Mouse (Mus musculus) lung, embryonic 14.5 days (tissue): Measurements from ENCODE around the gene Rsg1. TPM values are rescaled to one million over a fixed set of nuclear protein-coding genes. Genes with fewer than 3 reads are reported as not detected.

Experiments
- ATAC-seq: fragments of 200-750 bp; cut with Nextera tagmentation; 2 replicates; pipeline ENCODE4 v1.8.0; 2017; ENCODE audit warnings: mild to moderate bottlenecking, moderate TSS enrichment, moderate library complexity; ENCODE audit not compliant: insufficient read depth
- DNase-seq: peaks from one replicate; pipeline ENCODE4 v3.0.0-alpha.2; 2015
- H3K27ac ChIP-seq: fragments of 300-500 bp; sonication (generic); 2 replicates; pipeline ENCODE4 v1.5.1; 2014; ENCODE audit warnings: low read depth, mild to moderate bottlenecking, moderate library complexity
- H3K27me3 ChIP-seq: fragments of 300-500 bp; sonication (generic); 2 replicates; pipeline ENCODE4 v1.6.1; 2014; ENCODE audit warnings: low read length, control low read depth; ENCODE audit not compliant: insufficient read depth
- H3K36me3 ChIP-seq: fragments of 300-500 bp; sonication (generic); 2 replicates; pipeline ENCODE4 v1.6.1; 2014; ENCODE audit warnings: control low read depth; ENCODE audit not compliant: insufficient read depth
- H3K4me1 ChIP-seq: fragments of 300-500 bp; sonication (generic); 2 replicates; pipeline ENCODE4 v1.6.1; 2014; ENCODE audit warnings: antibody characterized with exemption, control low read depth; ENCODE audit not compliant: insufficient read depth
- H3K4me2 ChIP-seq: fragments of 300-500 bp; sonication (generic); 2 replicates; pipeline ENCODE4 v1.6.1; 2014; ENCODE audit warnings: mild to moderate bottlenecking
- H3K4me3 ChIP-seq: fragments of 300-500 bp; sonication (generic); 2 replicates; pipeline ENCODE4 v1.5.1; 2014; ENCODE audit warnings: low read depth, low read length
- H3K9ac ChIP-seq: fragments of 300-500 bp; sonication (generic); 2 replicates; pipeline ENCODE4 v1.6.1; 2014
- H3K9me3 ChIP-seq: fragments of 300-500 bp; sonication (generic); 2 replicates; pipeline ENCODE4 v1.6.1; 2016; ENCODE audit warnings: low read depth, low read length, control low read depth
- CTCF ChIP-seq: IDR thresholded peaks from 2 replicates; pipeline ENCODE4 v1.5.1; 2016; ENCODE audit warnings: antibody characterized with exemption, low read depth
- WGBS: fragments of 180-500 bp; shearing (Covaris S2); extraction: QIAGEN DNeasy Blood & Tissue Kit; methylation state at CpG from one replicate; pipeline ENCODE4 v1.1.7; 2014; 5-methylcytosine and 5-hydroxymethylcytosine counted together
- polyA plus RNA-seq: library from polyadenylated mRNA; unstranded; fragments of >200 nt; fragmentation: Nextera tagmentation; extraction: Ambion mirVana; gene quantifications from 2 replicates; pipeline ENCODE4 v1.2.1, GENCODE M21; 2014

Rsg1 gene
- polyA plus RNA-seq, 1 experiment from 2014 or later, result 6.3 TPM

DNA sequence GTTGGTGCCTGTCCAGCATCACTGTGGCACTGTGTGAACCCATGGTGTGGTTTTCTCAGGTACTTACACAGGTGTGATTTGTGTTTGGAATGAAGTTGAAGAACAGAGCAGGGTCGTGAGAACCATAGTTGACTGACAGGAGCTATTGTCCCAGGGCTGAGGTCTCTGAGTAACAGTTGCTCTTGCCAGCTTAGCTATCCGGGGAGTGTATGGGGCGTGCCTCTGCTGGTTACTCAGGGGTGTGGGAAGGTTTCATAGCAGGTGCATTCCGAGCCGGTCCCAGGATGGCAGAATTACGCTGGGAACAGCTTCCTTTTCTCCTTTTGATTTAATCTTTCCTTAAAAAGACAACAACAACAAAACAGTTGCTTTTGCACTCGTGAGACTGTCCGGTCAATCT, 32.9 kb upstream of the Rsg1 start:
- peaks cover 74% of the 10 kb centered on the region for H3K36me3 ChIP-seq
- H3K4me3 ChIP-seq, result no peak overlapping the region
- H3K27me3 ChIP-seq, result no peaks in the 10 kb centered on the region
- TF ChIP-seq CTCF, result no peak
- H3K4me1 ChIP-seq, result no peaks in the 10 kb centered on the region
- 84% methylated on average over 8 of the region's 8 CpGs for WGBS
- ATAC-seq (no peak), DNase-seq (no peak)
- no peak overlapping the region for H3K4me2 ChIP-seq
- H3K27ac ChIP-seq, result no peak overlapping the region
- H3K9ac ChIP-seq, result no peak overlapping the region
- H3K9me3 ChIP-seq, result no peaks in the 10 kb centered on the region

DNA sequence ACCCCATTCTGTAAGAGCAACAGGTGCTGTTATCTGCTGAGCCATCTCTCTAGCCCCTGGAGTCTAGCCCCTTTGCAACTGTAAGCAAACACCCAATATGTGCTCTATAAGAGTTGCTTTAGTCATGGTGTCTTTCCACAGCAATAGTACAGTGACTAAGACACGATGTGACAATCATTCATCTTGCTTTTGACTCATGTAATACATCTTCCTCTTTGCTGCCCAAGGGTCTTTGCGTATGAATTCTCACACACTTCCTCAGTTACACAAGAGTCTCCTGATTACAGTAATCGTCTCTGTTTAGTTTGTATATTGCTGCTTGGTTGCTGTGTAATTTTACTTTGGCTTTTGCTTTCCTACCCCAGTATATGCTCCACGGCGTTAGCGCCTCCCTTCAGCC, 31.8 kb upstream of the Rsg1 start:
- DNase-seq, result no peak
- 89% methylated on average over 6 of the region's 6 CpGs for WGBS
- Histone ChIP-seq H3K9ac (no peak overlapping the region), H3K4me3 (no peak overlapping the region), H3K36me3 (peaks cover 67% of the 10 kb centered on the region), H3K27ac (no peak overlapping the region), H3K4me1 (no peaks in the 10 kb centered on the region), H3K27me3 (no peaks in the 10 kb centered on the region), H3K9me3 (no peaks in the 10 kb centered on the region), H3K4me2 (no peak overlapping the region)
- TF ChIP-seq CTCF, result no peak
- ATAC-seq, result no peak

GRCm38 (mm10) chr4:141183932-141184331, 29.8 kb upstream of the Rsg1 start:
- TF ChIP-seq CTCF, result no peak
- no peak for DNase-seq
- Histone ChIP-seq H3K27ac (no peak overlapping the region), H3K9ac (no peak overlapping the region), H3K4me3 (no peak overlapping the region), H3K4me2 (no peak overlapping the region), H3K27me3 (no peaks in the 10 kb centered on the region), H3K36me3 (peaks cover 57% of the 10 kb centered on the region), H3K4me1 (no peaks in the 10 kb centered on the region), H3K9me3 (no peaks in the 10 kb centered on the region)
- 92% methylated on average over 2 of the region's 2 CpGs for WGBS
- no peak for ATAC-seq

DNA sequence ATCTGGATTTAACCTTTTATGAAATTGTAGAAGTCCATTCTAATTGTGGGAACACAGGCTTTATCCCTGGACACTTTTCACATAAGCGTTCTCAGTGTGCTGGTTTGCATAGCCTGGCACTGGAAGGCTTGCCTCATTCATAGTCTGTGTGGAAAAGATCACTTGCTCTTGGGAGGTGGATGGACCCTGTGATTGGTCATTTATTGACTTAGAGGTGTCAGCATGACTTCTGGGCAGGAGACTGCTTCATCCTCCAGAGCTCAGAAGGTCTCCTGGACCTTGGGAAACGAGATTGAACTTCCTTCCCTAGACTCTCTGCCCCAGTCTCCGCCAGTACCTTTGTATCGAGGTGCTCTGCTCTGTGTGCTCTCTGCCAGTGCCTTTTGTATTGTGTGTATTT, 29.3 kb upstream of the Rsg1 start:
- H3K9ac ChIP-seq, result no peak overlapping the region
- no peak for DNase-seq
- peaks cover 53% of the 10 kb centered on the region for H3K36me3 ChIP-seq
- no peak for TF ChIP-seq CTCF
- H3K27ac ChIP-seq, result no peak overlapping the region
- H3K4me3 ChIP-seq, result no peak overlapping the region
- H3K9me3 ChIP-seq, result no peaks in the 10 kb centered on the region
- H3K27me3 ChIP-seq, result no peaks in the 10 kb centered on the region
- H3K4me1 ChIP-seq, result no peaks in the 10 kb centered on the region
- H3K4me2 ChIP-seq, result no peak overlapping the region
- no peak for ATAC-seq
- 89% methylated on average over 4 of the region's 4 CpGs for WGBS

GRCm38 (mm10) chr4:141186923-141187836, 26.6 kb upstream of the Rsg1 start:
- no peak overlapping the region for H3K4me3 ChIP-seq
- no peak for DNase-seq
- H3K4me1 ChIP-seq, result no peaks in the 10 kb centered on the region
- H3K27ac ChIP-seq, result no peak overlapping the region
- no peaks in the 10 kb centered on the region for H3K27me3 ChIP-seq
- H3K36me3 ChIP-seq, result peaks cover 51% of the 10 kb centered on the region
- WGBS, result 63% methylated on average over 9 of the region's 9 CpGs
- no peaks in the 10 kb centered on the region for H3K9me3 ChIP-seq
- H3K9ac ChIP-seq, result no peak overlapping the region
- no peak overlapping the region for H3K4me2 ChIP-seq
- TF ChIP-seq CTCF, result no peak
- no peak for ATAC-seq

GRCm38 (mm10) chr4:141191294-141191693, 22.5 kb upstream of the Rsg1 start:
- DNase-seq, result no peak
- no peak for TF ChIP-seq CTCF
- 77% methylated on average over 7 of the region's 7 CpGs for WGBS

GRCm38 (mm10) chr4:141194553-141194952, 19.2 kb upstream of the Rsg1 start:
- no peak overlapping the region for H3K9ac ChIP-seq
- no peak overlapping the region for H3K4me3 ChIP-seq
- no peaks in the 10 kb centered on the region for H3K9me3 ChIP-seq
- no peaks in the 10 kb centered on the region for H3K4me1 ChIP-seq
- H3K27me3 ChIP-seq, result no peaks in the 10 kb centered on the region
- 91% methylated on average over 6 of the region's 6 CpGs for WGBS
- no peak for TF ChIP-seq CTCF
- no peak overlapping the region for H3K4me2 ChIP-seq
- peaks cover 81% of the 10 kb centered on the region for H3K36me3 ChIP-seq
- DNase-seq (no peak), ATAC-seq (no peak)
- no peak overlapping the region for H3K27ac ChIP-seq

More at GRCm38 (mm10) chr4:141191294-141191693, 22.5 kb upstream of the Rsg1 start:
- Histone ChIP-seq H3K4me1 (no peaks in the 10 kb centered on the region), H3K9me3 (no peaks in the 10 kb centered on the region), H3K36me3 (peaks cover 60% of the 10 kb centered on the region), H3K4me2 (no peak overlapping the region), H3K4me3 (no peak overlapping the region), H3K9ac (no peak overlapping the region), H3K27me3 (no peaks in the 10 kb centered on the region), H3K27ac (no peak overlapping the region)
- no peak for ATAC-seq
